Mouse (Mus musculus) MEL (cell line): ENCODE results near the gene Gstp1. TPM values are rescaled to one million over a fixed set of nuclear protein-coding genes. Genes with fewer than 3 reads are reported as not detected.

ENCODE experiments used
- DNase-seq: peaks from one replicate; pipeline ENCODE4 v3.0.0; 2011; ENCODE audit warnings: low read depth, low spot score
- H3K27ac ChIP-seq: 2 replicates; pipeline ENCODE4 v1.5.1; 2012; ENCODE audit warnings: low read depth, mild to moderate bottlenecking, control low read depth, low read length, moderate library complexity; ENCODE audit not compliant: control insufficient read depth
- H3K27me3 ChIP-seq, 2 experiments: fragments of 150-350 bp in 1 of 2; sonication (generic) in 1 of 2; 2 replicates each; pipeline ENCODE4 v1.6.1; 2012; ENCODE audit warnings: low read length in 2 of 2, mild to moderate bottlenecking in 2 of 2, improper control_type of control experiment in 1 of 2, moderate library complexity in 1 of 2; ENCODE audit not compliant: insufficient read depth in 2 of 2, control insufficient read depth in 1 of 2
- H3K36me3 ChIP-seq, 2 experiments: 2 replicates each; pipeline ENCODE4 v1.6.1; 2012 to 2014; ENCODE audit warnings: low read length in 2 of 2, improper control_type of control experiment in 1 of 2, inconsistent platforms in 1 of 2, mild to moderate bottlenecking in 1 of 2; ENCODE audit not compliant: insufficient read depth in 2 of 2, control insufficient read depth in 1 of 2
- H3K4me1 ChIP-seq, 2 experiments: fragments of 150-350 bp in 1 of 2; sonication (generic) in 1 of 2; 2 replicates each; pipeline ENCODE4 v1.6.1; 2012; ENCODE audit warnings: low read length in 2 of 2, improper control_type of control experiment in 1 of 2, mild to moderate bottlenecking in 1 of 2; ENCODE audit not compliant: insufficient read depth in 2 of 2, control insufficient read depth in 1 of 2
- H3K4me3 ChIP-seq, 2 experiments: fragments of 150-350 bp in 1 of 2; sonication (generic) in 1 of 2; 2 replicates each; pipeline ENCODE4 v1.5.1; 2012; ENCODE audit warnings: low read depth in 2 of 2, low read length in 2 of 2, mild to moderate bottlenecking in 2 of 2, moderate library complexity in 2 of 2, control low read depth in 1 of 2, improper control_type of control experiment in 1 of 2; ENCODE audit not compliant: control insufficient read depth in 1 of 2, insufficient read depth in 1 of 2
- H3K79me2 ChIP-seq: 2 replicates; pipeline ENCODE4 v1.6.1; 2012; ENCODE audit warnings: mild to moderate bottlenecking, low read length, moderate library complexity; ENCODE audit not compliant: control insufficient read depth, poor library complexity, insufficient read depth
- H3K9ac ChIP-seq: 2 replicates; pipeline ENCODE4 v1.6.1; 2012; ENCODE audit warnings: low read depth, mild to moderate bottlenecking, control low read depth, low read length, moderate library complexity; ENCODE audit not compliant: control insufficient read depth, poor library complexity, severe bottlenecking
- H3K9me3 ChIP-seq: fragments of 150-350 bp; sonication (generic); replicated peaks from 2 replicates; pipeline ENCODE4 v1.6.1; 2012; ENCODE audit warnings: mild to moderate bottlenecking, low read length, improper control_type of control experiment, moderate library complexity; ENCODE audit not compliant: insufficient read depth
- CHD1 ChIP-seq: IDR thresholded peaks from 2 replicates; pipeline ENCODE4 v1.6.1; 2012; ENCODE audit warnings: low read depth, mild to moderate bottlenecking, inconsistent platforms, low read length, improper control_type of control experiment
- CHD2 ChIP-seq: IDR thresholded peaks from 2 replicates; pipeline ENCODE4 v1.6.1; 2011; ENCODE audit warnings: low read length, improper control_type of control experiment
- CTCF ChIP-seq, 3 experiments: IDR thresholded peaks in 2 of 3; conservative IDR thresholded peaks in 1 of 3; 2 replicates each; pipeline ENCODE4 v1.5.1; 2011 to 2012; ENCODE audit warnings: low read length in 3 of 3, low read depth in 2 of 3, mild to moderate bottlenecking in 2 of 3, improper control_type of control experiment in 1 of 3, inconsistent platforms in 1 of 3, mixed read lengths in 1 of 3, moderate library complexity in 1 of 3; ENCODE audit not compliant: control insufficient read depth in 1 of 3, insufficient read depth in 1 of 3, poor library complexity in 1 of 3, severe bottlenecking in 1 of 3
- EP300 ChIP-seq, 2 experiments: IDR thresholded peaks; 2 replicates each; pipeline ENCODE4 v1.6.1; 2011; ENCODE audit warnings: improper control_type of control experiment in 2 of 2, low read length in 2 of 2, low read depth in 1 of 2, mild to moderate bottlenecking in 1 of 2
- ETS1 ChIP-seq: IDR thresholded peaks from 2 replicates; pipeline ENCODE4 v1.6.1; 2012; ENCODE audit warnings: low read depth, mild to moderate bottlenecking, inconsistent platforms, low read length, improper control_type of control experiment, moderate library complexity
- GABPA ChIP-seq: IDR thresholded peaks from 2 replicates; pipeline ENCODE4 v1.6.1; 2012; ENCODE audit warnings: low read depth, mild to moderate bottlenecking, inconsistent platforms, low read length, improper control_type of control experiment, moderate library complexity
- HCFC1 ChIP-seq: IDR thresholded peaks from 2 replicates; pipeline ENCODE4 v1.6.1; 2012; ENCODE audit warnings: low read depth, mild to moderate bottlenecking, inconsistent platforms, low read length, improper control_type of control experiment, moderate library complexity
- KAT2A ChIP-seq: conservative IDR thresholded peaks from 2 replicates; pipeline ENCODE4 v1.6.1; 2012; ENCODE audit warnings: low read depth, low read length, improper control_type of control experiment, inconsistent platforms
- MAX ChIP-seq: IDR thresholded peaks from 2 replicates; pipeline ENCODE4 v1.6.1; 2011; ENCODE audit warnings: low read length, improper control_type of control experiment
- NRF1 ChIP-seq: IDR thresholded peaks from 2 replicates; pipeline ENCODE4 v1.6.1; 2014; ENCODE audit warnings: low read depth, mild to moderate bottlenecking, inconsistent platforms, low read length, improper control_type of control experiment, moderate library complexity; ENCODE audit not compliant: poor library complexity, insufficient read depth, severe bottlenecking
- POLR2AphosphoS5 ChIP-seq: IDR thresholded peaks from 2 replicates; pipeline ENCODE4 v1.6.1; 2012; ENCODE audit warnings: low read depth, borderline replicate concordance, mild to moderate bottlenecking, inconsistent platforms, low read length, moderate library complexity, mixed read lengths
- RAD21 ChIP-seq: IDR thresholded peaks from 2 replicates; pipeline ENCODE4 v1.6.1; 2011; ENCODE audit warnings: mild to moderate bottlenecking, low read depth, low read length, improper control_type of control experiment
- SMC3 ChIP-seq: IDR thresholded peaks from 2 replicates; pipeline ENCODE4 v1.6.1; 2011; ENCODE audit warnings: low read depth, low read length, improper control_type of control experiment
- USF1 ChIP-seq: IDR thresholded peaks from 2 replicates; pipeline ENCODE4 v1.6.1; 2014; ENCODE audit warnings: low read depth, mild to moderate bottlenecking, inconsistent platforms, low read length, improper control_type of control experiment, moderate library complexity
- USF2 ChIP-seq, 2 experiments: IDR thresholded peaks; 2 replicates each; pipeline ENCODE4 v1.6.1; 2011 to 2012; ENCODE audit warnings: improper control_type of control experiment in 2 of 2, low read length in 2 of 2, borderline replicate concordance in 1 of 2, inconsistent platforms in 1 of 2, low read depth in 1 of 2, mild to moderate bottlenecking in 1 of 2; ENCODE audit not compliant: insufficient read depth in 1 of 2
- ZC3H11A ChIP-seq: IDR thresholded peaks from 2 replicates; pipeline ENCODE4 v1.6.1; 2012; ENCODE audit warnings: low read depth, mild to moderate bottlenecking, inconsistent platforms, low read length, improper control_type of control experiment
- ZMIZ1 ChIP-seq: IDR thresholded peaks from 2 replicates; pipeline ENCODE4 v1.6.1; 2012; ENCODE audit warnings: low read depth, mild to moderate bottlenecking, inconsistent platforms, low read length, improper control_type of control experiment, moderate library complexity
- polyA plus RNA-seq, 2 experiments: library from polyadenylated mRNA; stranded (reverse) in 1 of 2; unstranded in 1 of 2; fragments of >175 nt in 1 of 2; fragments of >200 nt in 1 of 2; gene quantifications; 2 replicates each; pipeline versions ENCODE4 v1.2.1 to v1.2.4; 2012; ENCODE audit warnings: low replicate concordance in 2 of 2, low read depth in 1 of 2; ENCODE audit not compliant: insufficient read length in 2 of 2, insufficient read depth in 1 of 2, missing spikeins in 1 of 2
- total RNA-seq: library from RNA; depleted of rRNA; stranded (reverse); fragments of 300-350 nt; gene quantifications from 2 replicates; pipeline ENCODE4 v1.2.3, GENCODE M21; 2012

Gene Gstp1
- total and polyA plus RNA-seq, 3 experiments = 251 to 369 TPM; not detected in 1

DNA sequence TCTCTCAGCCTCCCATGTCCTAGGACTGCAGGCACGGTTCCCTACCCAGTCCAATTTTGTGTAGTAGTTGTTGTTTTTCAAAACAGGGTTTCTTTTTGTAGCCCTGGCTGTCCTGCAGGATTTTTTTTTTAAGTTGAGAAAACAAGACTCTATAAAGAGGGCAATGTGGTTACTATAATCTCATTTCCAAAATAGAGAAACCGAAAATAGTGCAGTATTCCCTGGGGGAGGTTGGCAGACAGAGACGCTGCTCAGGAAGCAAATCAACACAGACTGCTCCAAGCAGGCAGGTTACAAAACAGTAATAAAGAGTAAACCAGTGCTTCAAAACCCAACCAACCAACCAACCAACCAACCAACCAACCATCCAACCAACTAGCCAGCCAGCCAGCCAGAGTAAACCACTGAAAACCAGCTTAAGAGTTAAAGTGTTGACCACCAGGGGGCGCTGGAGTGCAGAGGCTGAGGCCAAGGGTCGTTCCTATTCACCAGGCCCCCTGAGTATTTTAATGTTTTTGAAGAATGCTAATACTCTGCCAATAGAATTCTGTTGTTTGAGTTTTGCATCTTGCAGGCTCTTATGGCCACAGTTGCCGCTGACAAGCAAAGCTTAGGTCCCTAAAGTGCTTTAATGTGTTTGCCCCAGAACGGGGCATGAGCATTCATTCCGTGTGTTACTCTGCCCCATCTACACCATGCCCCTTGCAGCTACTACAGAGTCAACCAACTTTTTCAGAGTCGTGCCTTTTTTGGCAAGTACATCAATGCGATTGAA is 14.1 kb upstream of the Gstp1 start:
- Histone ChIP-seq H3K9ac (no peak overlapping the region), H3K9me3 (no peaks in the 10 kb centered on the region), H3K4me1 (peaks cover 0 to 3% of the 10 kb centered on the region in 2 experiments; a peak in 1 of 4 replicates), H3K27me3 (peaks cover 0 to 3% of the 10 kb centered on the region in 2 experiments; a peak in 1 of 4 replicates), H3K27ac (no peak overlapping the region), H3K79me2 (no peaks in the 10 kb centered on the region), H3K36me3 (peaks cover 0 to under 1% of the 10 kb centered on the region in 2 experiments; a peak in 1 of 4 replicates)
- TF ChIP-seq ZMIZ1 (no peak), ETS1 (no peak), SMC3 (peak; percentile 88), RAD21 (peak; percentile 61), HCFC1 (no peak), NRF1 (no peak), USF2 (IDR thresholded peaks at IDR 0.05; ENCODE audit: borderline replicate concordance in 1 of 2, insufficient read depth in 1 of 2, low read depth in 1 of 2, low read length in 2 of 2) (no peak), ZC3H11A (peak; percentile 64), CHD1 (no peak), POLR2AphosphoS5 (no peak), USF1 (no peak), CTCF (IDR thresholded peaks at IDR 0.05 in 2 of 3, conservative IDR thresholded peaks at IDR 0.05 in 1 of 3; ENCODE audit: control insufficient read depth in 1 of 3, insufficient read depth in 1 of 3, low read depth in 2 of 3, low read length in 3 of 3, poor library complexity in 1 of 3, severe bottlenecking in 1 of 3) (peak; percentile 78 to 90 (median 82)), CHD2 (no peak), GABPA (no peak)
- TF ChIP-seq, all 39 proteins: peak for 4
- H3K4me3 ChIP-seq = no peak overlapping the region
- DNase-seq = peak; percentile 66

DNA sequence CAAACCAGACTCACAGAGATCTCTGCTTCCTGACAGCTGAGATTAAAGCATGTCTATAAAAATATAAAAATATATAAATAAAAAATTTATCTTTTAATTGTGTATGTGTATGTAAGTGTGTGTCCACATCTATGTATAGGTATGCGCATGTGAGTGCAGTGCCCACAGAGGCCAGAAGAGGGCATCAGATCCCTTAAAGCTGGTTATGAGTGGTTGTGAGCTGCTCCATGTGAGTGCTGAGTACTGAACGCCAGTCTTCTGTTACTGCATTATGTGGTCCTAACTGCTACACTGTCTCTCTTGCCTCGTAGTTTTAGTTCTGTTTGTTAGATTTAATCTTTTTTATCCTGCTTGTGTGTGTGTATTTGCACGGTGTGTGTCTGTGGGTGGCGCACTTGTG is 13.2 kb upstream of the Gstp1 start:
- H3K4me1 ChIP-seq = peaks cover 0 to 7% of the 10 kb centered on the region in 2 experiments; a peak in 2 of 4 replicates

More for the DNA sequence above, 13.2 kb upstream of the Gstp1 start:
- Histone ChIP-seq H3K9ac (no peak overlapping the region), H3K79me2 (no peaks in the 10 kb centered on the region), H3K36me3 (peaks cover 0 to 3% of the 10 kb centered on the region in 2 experiments; a peak in 1 of 4 replicates), H3K4me3 (no peak overlapping the region), H3K27me3 (peaks cover 0 to 3% of the 10 kb centered on the region in 2 experiments; a peak in 1 of 4 replicates), H3K9me3 (no peaks in the 10 kb centered on the region), H3K27ac (no peak overlapping the region)
- no peak for TF ChIP-seq EP300 (IDR thresholded peaks at IDR 0.05; ENCODE audit: low read depth in 1 of 2, low read length in 2 of 2)
- peak; percentile 24 to 30 (median 29); a peak in 4 of 6 replicates for TF ChIP-seq CTCF (IDR thresholded peaks at IDR 0.05 in 2 of 3, conservative IDR thresholded peaks at IDR 0.05 in 1 of 3; ENCODE audit: control insufficient read depth in 1 of 3, insufficient read depth in 1 of 3, low read depth in 2 of 3, low read length in 3 of 3, poor library complexity in 1 of 3, severe bottlenecking in 1 of 3)
- no peak for TF ChIP-seq MAX
- TF ChIP-seq KAT2A = no peak
- TF ChIP-seq USF2 (IDR thresholded peaks at IDR 0.05; ENCODE audit: borderline replicate concordance in 1 of 2, insufficient read depth in 1 of 2, low read depth in 1 of 2, low read length in 2 of 2) = no peak
- DNase-seq = peak; percentile 32
